Mouse (Mus musculus) G1E (cell line): ENCODE data around the gene Adamtsl2. TPM values are rescaled to one million over a fixed set of nuclear protein-coding genes. Genes with fewer than 3 reads are reported as not detected.

Experiments
- ATAC-seq: 2 replicates; pipeline ENCODE4 v1.8.0; 2016; ENCODE audit warnings: mild to moderate bottlenecking; ENCODE audit not compliant: insufficient number of reproducible peaks, poor library complexity, low FRiP score, severe bottlenecking; ENCODE audit errors: extremely low read depth
- DNase-seq: peaks from one replicate; pipeline ENCODE4 v3.0.0; 2012; ENCODE audit warnings: low spot score
- H3K27me3 ChIP-seq: 2 replicates; pipeline ENCODE4 v1.6.1; 2012; ENCODE audit warnings: mild to moderate bottlenecking, low read length, inconsistent platforms; ENCODE audit not compliant: insufficient read depth
- H3K36me3 ChIP-seq: replicated peaks from 2 replicates; pipeline ENCODE3; 2012; ENCODE audit warnings: mild to moderate bottlenecking, inconsistent platforms
- H3K4me1 ChIP-seq: 2 replicates; pipeline ENCODE4 v1.6.1; 2012; ENCODE audit warnings: low read depth, low read length, inconsistent platforms, mixed read lengths; ENCODE audit not compliant: insufficient read depth
- H3K4me3 ChIP-seq: 2 replicates; pipeline ENCODE4 v1.5.1; 2012; ENCODE audit warnings: low read depth, mild to moderate bottlenecking, inconsistent platforms, low read length, moderate library complexity, mixed read lengths
- H3K9me3 ChIP-seq: replicated peaks from 2 replicates; pipeline ENCODE4 v1.6.1; 2012; ENCODE audit warnings: inconsistent platforms
- CTCF ChIP-seq: IDR thresholded peaks from 2 replicates; pipeline ENCODE4 v1.5.1; 2012; ENCODE audit warnings: low read depth, low read length, inconsistent platforms, mixed read lengths
- GATA1 ChIP-seq: IDR thresholded peaks from 2 replicates; pipeline ENCODE4 v1.6.1; 2012; ENCODE audit warnings: borderline replicate concordance, low read length, inconsistent platforms, mixed read lengths
- GATA2 ChIP-seq: IDR thresholded peaks from 2 replicates; pipeline ENCODE4 v1.6.1; 2012; ENCODE audit warnings: low read depth, low read length, inconsistent platforms, borderline replicate concordance
- POLR2AphosphoS5 ChIP-seq: IDR thresholded peaks from 2 replicates; pipeline ENCODE4 v1.6.1; 2012; ENCODE audit warnings: low read depth, low read length, inconsistent platforms; ENCODE audit not compliant: insufficient replicate concordance
- TAL1 ChIP-seq: conservative IDR thresholded peaks from 2 replicates; pipeline ENCODE4 v1.6.1; 2012; ENCODE audit warnings: low read depth, low read length, inconsistent platforms, mixed read lengths
- polyA plus RNA-seq: library from polyadenylated mRNA; stranded (reverse); fragments of >175 nt; gene quantifications from 2 replicates; pipeline ENCODE4 v1.2.3, GENCODE M21; 2012
- total RNA-seq, 2 experiments: library from RNA; stranded (forward) in 1 of 2; stranded (reverse) in 1 of 2; fragments of 200-1000 nt in 1 of 2; fragments of >200 nt in 1 of 2; fragmentation: Nextera tagmentation in 1 of 2; gene quantifications; 2 replicates each; pipeline ENCODE4 v1.2.3; 2014 to 2017

Adamtsl2 gene
- total and polyA plus RNA-seq, 3 experiments: 0.11 TPM; not detected in 2

DNA sequence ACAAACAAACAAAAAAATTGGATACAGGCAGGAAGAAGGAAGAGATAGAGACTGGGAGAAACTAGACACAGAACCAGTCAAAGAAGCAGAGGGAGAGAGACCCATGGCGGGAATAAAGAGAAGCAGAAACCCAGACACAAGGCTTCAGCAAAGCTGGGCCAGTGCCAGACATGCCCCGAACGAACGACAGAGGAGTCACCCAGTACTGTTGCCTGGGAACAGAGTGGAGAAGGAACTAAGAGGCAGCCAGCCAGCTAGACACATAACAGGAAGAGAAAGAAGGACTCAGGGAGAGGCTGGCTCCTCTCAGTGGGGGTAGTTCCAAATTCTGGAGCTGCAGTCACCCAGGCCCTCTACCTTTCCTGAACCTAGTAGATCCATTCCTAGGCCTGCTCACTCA lies 8.0 kb upstream of the Adamtsl2 start:
- Histone ChIP-seq H3K4me3 (no peak overlapping the region), H3K36me3 (no peaks in the 10 kb centered on the region), H3K4me1 (no peaks in the 10 kb centered on the region), H3K9me3 (no peaks in the 10 kb centered on the region), H3K27me3 (peaks cover 11% of the 10 kb centered on the region)
- ATAC-seq (no peak), DNase-seq (no peak)
- TF ChIP-seq GATA2 (no peak), TAL1 (no peak), POLR2AphosphoS5 (no peak), GATA1 (no peak), CTCF (no peak)

DNA sequence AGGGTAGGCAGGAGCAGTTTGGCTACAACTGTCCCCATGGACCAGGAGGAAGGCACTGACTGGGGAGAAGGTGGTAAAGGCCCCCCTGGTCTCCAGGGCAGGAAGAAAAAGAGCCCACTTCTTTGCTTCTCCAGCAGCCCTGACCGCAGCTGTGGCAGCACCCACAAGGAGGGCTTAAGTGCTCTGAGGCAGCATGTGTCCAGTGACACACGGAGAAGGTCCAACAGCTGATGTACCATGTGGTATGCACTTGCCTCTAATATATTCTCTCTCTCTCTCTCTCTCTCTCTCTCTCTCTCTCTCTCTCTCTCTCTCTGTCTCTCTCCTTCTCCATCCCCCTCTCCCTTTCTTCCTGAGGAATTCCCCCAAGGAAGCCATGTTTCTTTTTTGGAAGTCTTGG lies 7.2 kb upstream of the Adamtsl2 start, which contains the start of gene Mymk:
Mymk (minus strand) TSS at position 202 of the 400 bp plus-strand sequence.
- TF ChIP-seq CTCF (no peak), POLR2AphosphoS5 (no peak), GATA2 (no peak), TAL1 (no peak), GATA1 (no peak)
- no peaks in the 10 kb centered on the region for H3K9me3 ChIP-seq
- H3K27me3 ChIP-seq: peaks cover 11% of the 10 kb centered on the region
- DNase-seq (no peak), ATAC-seq (no peak)
- H3K4me1 ChIP-seq: no peaks in the 10 kb centered on the region
- no peak within 1 kb of the TSS for H3K4me3 ChIP-seq
- H3K36me3 ChIP-seq: no peaks in the 10 kb centered on the region

DNA sequence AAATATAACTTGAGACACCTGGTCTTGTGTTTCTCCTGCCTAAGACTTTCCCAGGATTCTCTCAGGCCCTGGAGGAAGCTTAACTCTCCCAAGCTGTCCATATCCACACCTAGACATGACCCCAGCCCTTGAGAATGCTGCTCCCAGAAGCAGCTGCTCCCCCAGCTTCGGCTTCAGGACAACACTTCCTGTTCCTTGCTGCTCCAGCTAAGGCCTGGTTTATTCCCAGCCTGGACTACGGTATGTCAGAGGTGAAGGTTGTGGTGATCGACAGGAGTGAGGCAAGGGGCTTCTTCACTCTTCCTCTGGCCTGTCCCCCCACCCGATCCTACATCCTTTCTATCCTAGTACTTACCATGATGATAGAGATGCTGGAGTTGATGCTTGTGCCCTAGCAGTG lies 5.8 kb upstream of the Adamtsl2 start:
- Histone ChIP-seq H3K36me3 (no peaks in the 10 kb centered on the region), H3K27me3 (peaks cover 10% of the 10 kb centered on the region), H3K4me1 (no peaks in the 10 kb centered on the region), H3K4me3 (no peak overlapping the region), H3K9me3 (no peaks in the 10 kb centered on the region)
- TF ChIP-seq CTCF: no peak
- no peak for TF ChIP-seq GATA1
- no peak for TF ChIP-seq GATA2
- no peak for TF ChIP-seq TAL1
- no peak for TF ChIP-seq POLR2AphosphoS5
- ATAC-seq: no peak
- no peak for DNase-seq

DNA sequence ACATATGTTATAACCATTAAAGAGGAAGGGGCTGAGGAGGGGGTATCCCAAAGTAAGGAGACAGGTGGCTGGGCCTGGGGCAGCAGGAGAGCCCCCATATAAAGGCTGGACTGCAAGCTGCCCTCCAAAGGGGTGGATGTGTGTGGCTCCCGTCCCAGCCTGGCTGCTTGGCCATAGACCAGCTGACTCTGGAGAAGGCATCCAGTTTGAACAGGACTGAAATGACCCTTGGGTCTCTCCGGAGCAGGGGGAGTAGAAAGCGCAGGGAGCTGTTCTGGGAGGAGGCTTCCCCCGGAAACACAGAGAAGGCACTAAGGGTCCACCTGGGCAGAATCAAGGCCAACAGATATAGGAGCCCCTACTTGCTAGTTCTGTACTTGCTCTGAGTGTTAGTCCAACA lies 4.4 kb upstream of the Adamtsl2 start:
- Histone ChIP-seq H3K27me3 (peaks cover 15% of the 10 kb centered on the region), H3K4me1 (no peaks in the 10 kb centered on the region), H3K4me3 (no peak overlapping the region), H3K9me3 (no peaks in the 10 kb centered on the region), H3K36me3 (no peaks in the 10 kb centered on the region)
- DNase-seq: no peak
- ATAC-seq: no peak
- TF ChIP-seq POLR2AphosphoS5: no peak
- TF ChIP-seq GATA1: no peak
- TF ChIP-seq TAL1: no peak
- no peak for TF ChIP-seq GATA2
- TF ChIP-seq CTCF: no peak

DNA sequence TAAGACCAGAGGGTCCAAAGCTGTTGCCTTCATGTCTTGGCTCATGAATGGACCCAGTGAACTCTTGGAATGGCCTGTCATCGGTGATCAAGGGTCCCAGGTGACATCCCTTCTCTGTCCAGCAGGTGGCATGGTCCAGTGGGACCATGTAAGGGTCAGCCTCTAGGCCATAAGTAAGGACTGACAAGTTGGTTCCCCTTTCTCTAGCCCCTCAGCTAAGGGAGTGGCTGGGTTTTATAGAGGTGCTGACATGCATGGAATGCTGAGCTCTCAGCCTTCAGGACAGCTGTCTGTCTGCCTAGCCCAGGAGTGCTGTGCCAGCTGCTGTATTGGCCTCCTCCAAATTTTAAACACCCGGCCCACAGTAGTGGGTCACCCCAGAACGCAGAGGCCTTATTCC lies 3.7 kb upstream of the Adamtsl2 start:
- Histone ChIP-seq H3K4me1 (no peaks in the 10 kb centered on the region), H3K36me3 (no peaks in the 10 kb centered on the region), H3K4me3 (no peak overlapping the region), H3K27me3 (peaks cover 11% of the 10 kb centered on the region), H3K9me3 (no peaks in the 10 kb centered on the region)
- 0 out of 2 replicates have a peak, but pooled peaks have one; percentile 20 for TF ChIP-seq CTCF
- TF ChIP-seq GATA1: no peak
- no peak for TF ChIP-seq TAL1
- TF ChIP-seq POLR2AphosphoS5: no peak
- no peak for TF ChIP-seq GATA2
- ATAC-seq: no peak
- peak; percentile 8 for DNase-seq

DNA sequence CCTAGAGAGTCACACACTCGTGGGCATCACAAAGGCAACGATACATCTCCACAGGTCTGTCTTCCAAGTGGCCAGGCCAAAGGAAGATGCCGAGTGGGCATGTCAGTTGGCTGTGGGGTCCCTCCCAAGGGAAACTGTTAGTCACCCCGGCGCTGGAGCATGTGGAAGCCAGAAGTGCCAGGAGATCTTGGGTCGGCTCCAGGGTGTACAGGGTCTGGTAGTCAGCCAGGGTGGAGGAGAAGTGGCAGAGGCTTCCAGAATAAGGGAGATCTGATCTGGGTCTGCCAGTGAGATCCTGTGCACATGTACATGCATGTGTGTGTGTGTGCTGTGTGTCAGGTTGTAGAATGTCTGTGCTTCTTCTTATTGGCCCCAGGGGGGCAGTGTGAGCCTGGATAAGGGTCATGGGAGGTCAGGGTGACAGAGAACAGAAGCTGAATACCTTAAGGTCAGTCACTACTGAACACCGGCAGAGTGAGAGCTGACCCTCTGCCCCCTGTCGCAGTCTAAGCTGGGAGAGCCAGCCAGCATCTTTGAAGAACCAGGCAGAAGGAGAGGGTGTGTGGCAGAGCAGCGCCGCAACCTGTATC lies 1.4 kb upstream of the Adamtsl2 start:
- DNase-seq (no peak), ATAC-seq (no peak)
- H3K4me1 ChIP-seq: no peaks in the 10 kb centered on the region
- H3K27me3 ChIP-seq: peaks cover 11% of the 10 kb centered on the region
- no peak overlapping the region for H3K4me3 ChIP-seq
- no peaks in the 10 kb centered on the region for H3K36me3 ChIP-seq
- no peak for TF ChIP-seq TAL1
- no peak for TF ChIP-seq POLR2AphosphoS5
- TF ChIP-seq GATA2: no peak
- TF ChIP-seq GATA1: no peak
- no peak for TF ChIP-seq CTCF
- no peaks in the 10 kb centered on the region for H3K9me3 ChIP-seq
